ENCODE assay signal across 28 mouse cellular contexts in genomic region chr6:52022363-52022762, GRCm38 (mm10).
"Had no signal": no experiment of that assay in that cellular context is flagged by ENCODE, and none has a peak within 500 bp of the region (broad histone marks: within the 10 kb centered on the region; RNA-seq: fewer than 3 reads in every experiment).

No protein-coding gene starts in this region.

- DNase-seq: cerebellum, adult 8-10 months; cerebellum, adult 9-10 months; cerebellum, adult 9-11 months; cerebellum, postnatal 10 days; cerebellum, postnatal 14 days; cerebellum, postnatal 25 days; cerebellum, postnatal 36 days; embryo, embryonic 11 days; forebrain, postnatal 0 days; gastrocnemius, adult 2 months; gastrocnemius, postnatal 10 days; gastrocnemius, postnatal 14 days; gastrocnemius, postnatal 25 days; gastrocnemius, postnatal 36 days; heart, adult 11 months; heart, adult 18-20 months; heart, adult 2 months had no signal

- H3K27me3 ChIP-seq: embryonic facial prominence, embryonic 12.5 days; embryonic facial prominence, embryonic 13.5 days; embryonic facial prominence, embryonic 15.5 days; forebrain, embryonic 12.5 days; forebrain, embryonic 13.5 days; forebrain, embryonic 15.5 days had no signal

- H3K4me1 ChIP-seq: embryonic facial prominence, embryonic 10.5 days; embryonic facial prominence, embryonic 13.5 days; embryonic facial prominence, embryonic 15.5 days; forebrain, embryonic 10.5 days; forebrain, embryonic 13.5 days; forebrain, embryonic 15.5 days had no signal

- H3K36me3 ChIP-seq: embryonic facial prominence, embryonic 10.5 days; embryonic facial prominence, embryonic 12.5 days; embryonic facial prominence, embryonic 13.5 days; embryonic facial prominence, embryonic 15.5 days; forebrain, embryonic 10.5 days; forebrain, embryonic 12.5 days; forebrain, embryonic 15.5 days had no signal

- H3K4me3 ChIP-seq: embryonic facial prominence, embryonic 10.5 days; embryonic facial prominence, embryonic 12.5 days; embryonic facial prominence, embryonic 13.5 days; embryonic facial prominence, embryonic 15.5 days; erythroblast, embryonic 14.5 days; forebrain, embryonic 10.5 days; forebrain, embryonic 12.5 days; forebrain, embryonic 13.5 days; forebrain, embryonic 15.5 days; gastrocnemius, adult 2 months; heart, adult 2 months had no signal

- H3K9me3 ChIP-seq: embryonic facial prominence, embryonic 12.5 days; embryonic facial prominence, embryonic 13.5 days; embryonic facial prominence, embryonic 15.5 days; forebrain, embryonic 15.5 days had no signal

- H3K27ac ChIP-seq: embryonic facial prominence, embryonic 10.5 days; embryonic facial prominence, embryonic 12.5 days; embryonic facial prominence, embryonic 13.5 days; embryonic facial prominence, embryonic 15.5 days; forebrain, embryonic 10.5 days; forebrain, embryonic 12.5 days; forebrain, embryonic 13.5 days; forebrain, embryonic 15.5 days; gastrocnemius, adult 2 months; heart, adult 2 months had no signal

- ATAC-seq: forebrain, embryonic 13.5 days; forebrain, embryonic 14.5 days; forebrain, embryonic 15.5 days; forebrain, embryonic 16.5 days; forebrain, postnatal 0 days had no signal

- H3K9ac ChIP-seq: embryonic facial prominence, embryonic 12.5 days; embryonic facial prominence, embryonic 13.5 days; embryonic facial prominence, embryonic 15.5 days; forebrain, embryonic 12.5 days; forebrain, embryonic 13.5 days; forebrain, embryonic 15.5 days; forebrain, postnatal 0 days had no signal
